Mouse (Mus musculus) testis, adult 2 months (tissue): Measurements from ENCODE around the gene Bpifb2. TPM values are rescaled to one million over a fixed set of nuclear protein-coding genes. Genes with fewer than 3 reads are reported as not detected.

Source experiments
- H3K27ac ChIP-seq: fragments of 200-500 bp; 2 replicates; pipeline ENCODE4 v1.5.1; 2012; ENCODE audit warnings: low read depth, low read length; ENCODE audit not compliant: control insufficient read depth, insufficient read depth
- H3K27me3 ChIP-seq: fragments of 200-500 bp; 2 replicates; pipeline ENCODE4 v1.6.1; 2012; ENCODE audit warnings: mild to moderate bottlenecking, low read length, moderate library complexity; ENCODE audit not compliant: control insufficient read depth, insufficient read depth
- H3K36me3 ChIP-seq: fragments of 200-500 bp; 2 replicates; pipeline ENCODE4 v1.6.1; 2012; ENCODE audit warnings: mild to moderate bottlenecking, low read length; ENCODE audit not compliant: control insufficient read depth, insufficient read depth
- H3K4me1 ChIP-seq: fragments of 200-500 bp; 2 replicates; pipeline ENCODE4 v1.6.1; 2012; ENCODE audit warnings: low read length; ENCODE audit not compliant: control insufficient read depth, insufficient read depth
- H3K4me3 ChIP-seq: fragments of 200-500 bp; 2 replicates; pipeline ENCODE4 v1.5.1; 2012; ENCODE audit warnings: low read depth, mild to moderate bottlenecking, low read length, moderate library complexity, mixed read lengths; ENCODE audit not compliant: control insufficient read depth
- CTCF ChIP-seq: fragments of 200-500 bp; IDR thresholded peaks from 2 replicates; pipeline ENCODE4 v1.5.1; 2012; ENCODE audit warnings: low read depth, mild to moderate bottlenecking, inconsistent platforms, low read length, moderate library complexity; ENCODE audit not compliant: control insufficient read depth, insufficient read depth, insufficient replicate concordance
- POLR2A ChIP-seq: fragments of 200-500 bp; IDR thresholded peaks from 2 replicates; pipeline ENCODE4 v1.6.1; 2012; ENCODE audit warnings: low read depth, mild to moderate bottlenecking, inconsistent platforms, low read length, moderate library complexity; ENCODE audit not compliant: control insufficient read depth
- polyA plus RNA-seq: library from polyadenylated mRNA; depleted of rRNA; stranded (reverse); fragments of >200 nt; gene quantifications from 2 replicates; pipeline ENCODE4 v1.2.3, GENCODE M21; 2012

Bpifb2 gene
- polyA plus RNA-seq, 1 experiment = 7.2 TPM

DNA sequence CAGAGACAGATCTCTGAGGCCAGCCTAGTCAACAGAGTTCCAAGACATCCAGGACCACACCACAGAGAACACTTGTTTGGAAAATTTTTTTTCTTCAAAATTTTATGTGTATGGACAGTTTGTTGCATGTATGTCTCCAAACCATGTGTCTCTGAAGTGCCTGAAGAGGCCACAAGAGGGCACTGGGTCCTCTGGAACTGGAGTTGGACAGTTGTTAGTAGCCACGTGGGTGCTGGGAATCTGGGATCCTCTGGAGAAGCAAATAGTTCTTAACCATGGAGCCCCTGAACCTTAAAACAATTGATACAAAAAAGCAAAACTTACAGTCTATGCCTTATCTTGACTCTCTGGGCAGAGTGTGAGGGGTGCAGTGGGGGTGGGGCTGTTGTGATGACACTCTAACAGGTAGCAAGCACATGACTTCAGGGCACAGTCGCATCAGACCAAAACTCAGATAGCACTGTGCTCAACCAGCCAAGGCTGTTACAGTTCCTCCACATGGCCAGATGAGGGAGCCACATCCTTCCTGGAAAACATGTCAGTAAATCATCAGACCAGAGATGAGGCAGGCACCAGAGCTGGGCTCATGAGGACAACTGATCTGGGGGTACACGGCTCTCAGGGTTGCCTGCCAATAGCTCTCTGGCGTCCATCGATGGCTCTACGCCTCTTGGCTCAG is 24.4 kb upstream of the Bpifb2 start:
- Histone ChIP-seq H3K27me3 (no peaks in the 10 kb centered on the region), H3K36me3 (no peaks in the 10 kb centered on the region), H3K4me3 (no peak overlapping the region), H3K27ac (no peak overlapping the region), H3K4me1 (no peaks in the 10 kb centered on the region)
- TF ChIP-seq POLR2A (no peak), CTCF (peak; percentile 40)

DNA sequence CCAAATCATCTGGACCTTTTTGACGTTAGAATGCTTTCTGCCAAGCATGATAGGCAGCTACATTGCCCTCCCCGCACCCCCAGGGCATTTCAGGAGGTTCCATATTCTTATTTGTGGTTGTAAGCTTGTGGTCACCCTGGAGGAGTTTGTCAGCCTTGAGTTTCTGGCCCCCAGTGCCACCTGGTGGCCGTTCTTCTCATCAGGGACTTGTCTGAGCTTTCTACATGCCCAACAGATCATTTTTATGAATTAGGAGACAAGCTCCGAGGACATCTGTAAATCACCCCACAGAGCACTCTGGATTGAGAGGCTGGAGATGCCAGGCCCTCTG is 23.9 kb upstream of the Bpifb2 start:
- H3K36me3 ChIP-seq = no peaks in the 10 kb centered on the region
- H3K4me1 ChIP-seq = no peaks in the 10 kb centered on the region
- no peaks in the 10 kb centered on the region for H3K27me3 ChIP-seq
- TF ChIP-seq CTCF = peak; percentile 23
- TF ChIP-seq POLR2A = no peak
- no peak overlapping the region for H3K27ac ChIP-seq
- H3K4me3 ChIP-seq = no peak overlapping the region

DNA sequence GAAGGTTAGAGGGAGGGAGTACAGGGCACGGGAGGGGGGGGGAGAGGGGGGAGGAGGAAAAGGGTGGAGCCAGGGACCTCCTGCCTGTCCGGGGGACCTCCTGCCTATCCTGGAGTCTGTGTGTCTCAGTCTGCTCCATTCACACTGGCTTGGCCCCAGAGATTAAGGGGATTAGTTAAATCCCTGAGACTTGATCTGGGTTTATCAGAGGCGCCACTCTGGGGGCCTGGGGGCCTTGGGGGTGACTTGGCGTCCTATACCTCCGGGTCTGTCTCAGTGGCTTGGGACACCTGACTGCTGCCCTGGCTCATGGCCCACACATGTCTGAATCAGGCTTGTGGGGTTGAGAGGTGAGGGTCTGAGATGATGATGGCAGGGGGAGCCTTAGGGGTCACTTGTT is 21.3 kb upstream of the Bpifb2 start:
- no peak overlapping the region for H3K4me3 ChIP-seq
- no peak for TF ChIP-seq POLR2A
- TF ChIP-seq CTCF = no peak
- no peaks in the 10 kb centered on the region for H3K36me3 ChIP-seq
- no peaks in the 10 kb centered on the region for H3K4me1 ChIP-seq
- no peak overlapping the region for H3K27ac ChIP-seq
- no peaks in the 10 kb centered on the region for H3K27me3 ChIP-seq

DNA sequence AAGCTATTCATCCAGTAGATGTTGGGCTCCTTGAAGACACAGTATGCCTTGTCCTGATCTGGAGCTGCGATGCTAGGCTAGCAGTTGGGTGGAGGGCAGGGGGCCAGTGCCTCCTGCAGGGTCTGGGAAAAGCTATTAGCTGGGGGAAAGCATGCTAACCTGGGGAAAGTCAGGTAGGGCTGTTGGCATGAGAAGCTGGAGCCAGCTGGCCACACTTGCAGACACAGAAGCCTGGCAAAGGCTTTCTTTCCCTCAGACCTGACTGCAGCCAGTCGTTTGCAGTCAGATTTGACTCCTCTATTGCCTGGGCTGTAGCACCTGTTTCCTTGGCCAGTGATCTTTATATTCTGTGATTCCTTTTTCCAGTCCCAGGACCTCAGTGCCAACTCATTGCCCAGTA is 15.3 kb upstream of the Bpifb2 start:
- no peaks in the 10 kb centered on the region for H3K27me3 ChIP-seq
- no peak overlapping the region for H3K27ac ChIP-seq
- H3K4me3 ChIP-seq = no peak overlapping the region
- TF ChIP-seq POLR2A = no peak
- TF ChIP-seq CTCF = no peak
- no peaks in the 10 kb centered on the region for H3K36me3 ChIP-seq
- H3K4me1 ChIP-seq = no peaks in the 10 kb centered on the region

DNA sequence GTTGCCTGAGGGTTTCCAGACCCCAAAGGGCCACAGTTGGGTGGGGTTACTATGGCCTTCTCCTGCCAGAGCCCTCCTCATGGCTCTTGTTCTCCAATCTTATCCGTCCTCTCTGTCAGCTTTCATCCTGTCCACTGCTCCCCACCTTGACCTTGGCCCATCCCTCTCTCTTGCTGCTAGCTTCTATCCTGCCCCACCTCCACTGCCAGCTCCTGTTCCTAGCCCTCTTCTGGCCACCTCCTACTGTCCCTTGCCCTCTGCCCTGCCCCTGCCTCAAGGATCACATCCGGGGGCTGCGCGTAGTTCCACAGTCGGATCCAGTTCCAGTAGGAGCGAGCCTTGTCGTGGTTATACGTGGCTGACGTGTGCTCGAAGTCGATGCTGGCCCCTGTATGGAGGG is 14.5 kb upstream of the Bpifb2 start:
- H3K36me3 ChIP-seq = no peaks in the 10 kb centered on the region
- no peak overlapping the region for H3K4me3 ChIP-seq
- no peaks in the 10 kb centered on the region for H3K4me1 ChIP-seq
- TF ChIP-seq CTCF (no peak), POLR2A (no peak)
- H3K27me3 ChIP-seq = no peaks in the 10 kb centered on the region
- no peak overlapping the region for H3K27ac ChIP-seq

DNA sequence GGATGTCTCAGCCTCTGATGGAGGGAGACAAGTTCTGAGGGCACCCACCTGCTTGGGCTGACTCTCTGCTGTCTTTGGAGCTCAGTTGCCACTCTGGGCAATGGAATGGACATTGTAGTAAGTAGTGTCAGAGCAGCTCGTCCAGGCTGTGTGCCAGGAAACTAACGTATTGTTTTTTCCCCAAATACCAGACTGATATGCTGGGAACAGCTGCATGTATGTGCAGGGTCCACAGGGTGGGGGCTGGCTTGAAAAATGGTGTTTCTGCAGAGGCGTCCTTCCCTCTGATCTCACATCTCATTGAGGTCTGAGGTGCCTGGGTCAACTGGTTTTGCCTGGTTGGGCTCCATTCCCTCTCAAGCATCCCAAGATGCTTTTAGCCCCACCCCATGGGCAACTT is 14.1 kb upstream of the Bpifb2 start:
- H3K4me1 ChIP-seq = no peaks in the 10 kb centered on the region
- no peak overlapping the region for H3K4me3 ChIP-seq
- H3K27me3 ChIP-seq = no peaks in the 10 kb centered on the region
- H3K36me3 ChIP-seq = no peaks in the 10 kb centered on the region
- TF ChIP-seq CTCF (no peak), POLR2A (no peak)
- no peak overlapping the region for H3K27ac ChIP-seq

DNA sequence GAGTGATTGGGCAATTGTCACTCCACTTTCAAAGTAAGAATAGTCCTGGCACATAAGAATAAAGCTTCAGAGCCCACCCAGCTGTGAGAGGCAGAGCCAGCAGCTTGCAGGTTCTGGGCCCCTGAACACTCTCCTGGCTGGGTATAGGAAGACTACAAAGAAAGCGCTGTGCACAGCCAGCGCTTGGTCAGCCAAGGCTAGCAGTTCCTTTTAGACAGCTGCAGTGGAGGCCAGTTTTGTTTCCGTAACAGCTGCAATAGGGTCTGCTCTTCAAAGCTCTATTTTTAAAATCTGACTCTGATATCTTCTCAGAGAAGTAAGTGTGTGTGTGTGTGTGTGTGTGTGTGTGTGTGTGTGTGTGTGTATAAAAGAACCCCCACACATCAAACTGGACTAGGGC is 12.9 kb upstream of the Bpifb2 start:
- Histone ChIP-seq H3K27me3 (no peaks in the 10 kb centered on the region), H3K27ac (no peak overlapping the region), H3K4me1 (no peaks in the 10 kb centered on the region), H3K36me3 (no peaks in the 10 kb centered on the region), H3K4me3 (no peak overlapping the region)
- no peak for TF ChIP-seq POLR2A
- no peak for TF ChIP-seq CTCF

DNA sequence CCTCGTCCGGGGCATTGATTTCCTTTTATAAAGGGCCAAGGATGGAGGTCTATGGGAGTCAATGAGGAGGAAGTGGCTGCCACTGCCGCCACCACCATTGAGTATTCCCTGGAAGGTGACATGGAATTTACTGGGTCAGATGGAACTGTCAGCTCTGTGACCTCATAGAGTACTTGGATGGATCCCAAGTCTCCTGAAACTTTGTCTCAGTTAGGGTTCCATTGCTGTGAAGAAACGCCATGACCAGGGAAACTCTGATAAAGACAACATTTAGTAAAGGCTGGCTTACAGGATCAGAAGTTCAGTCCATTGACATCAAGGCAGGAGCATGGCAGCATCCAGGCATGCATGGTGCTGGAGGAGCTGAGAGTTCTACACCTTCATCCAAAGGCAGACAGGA is 3.9 kb upstream of the Bpifb2 start, which contains the start of gene Sun5:
Sun5 (minus strand) TSS at position 101 of the 400 bp plus-strand sequence.
- TF ChIP-seq POLR2A = peak; percentile 28; the same call in 1 of the 2 replicates
- TF ChIP-seq CTCF = no peak
- no peaks in the 10 kb centered on the region for H3K27me3 ChIP-seq
- H3K27ac ChIP-seq = no peak within 1 kb of the TSS; the same call in none of the 2 replicates

More for the DNA sequence above, 3.9 kb upstream of the Bpifb2 start, which contains the start of gene Sun5:
- Histone ChIP-seq H3K4me3 (peak within 1 kb of the TSS; percentile 83), H3K36me3 (no peaks in the 10 kb centered on the region), H3K4me1 (no peaks in the 10 kb centered on the region)
